Mouse (Mus musculus): ENCODE measurements around the gene Sppl2c.

The Sppl2c gene

DNA sequence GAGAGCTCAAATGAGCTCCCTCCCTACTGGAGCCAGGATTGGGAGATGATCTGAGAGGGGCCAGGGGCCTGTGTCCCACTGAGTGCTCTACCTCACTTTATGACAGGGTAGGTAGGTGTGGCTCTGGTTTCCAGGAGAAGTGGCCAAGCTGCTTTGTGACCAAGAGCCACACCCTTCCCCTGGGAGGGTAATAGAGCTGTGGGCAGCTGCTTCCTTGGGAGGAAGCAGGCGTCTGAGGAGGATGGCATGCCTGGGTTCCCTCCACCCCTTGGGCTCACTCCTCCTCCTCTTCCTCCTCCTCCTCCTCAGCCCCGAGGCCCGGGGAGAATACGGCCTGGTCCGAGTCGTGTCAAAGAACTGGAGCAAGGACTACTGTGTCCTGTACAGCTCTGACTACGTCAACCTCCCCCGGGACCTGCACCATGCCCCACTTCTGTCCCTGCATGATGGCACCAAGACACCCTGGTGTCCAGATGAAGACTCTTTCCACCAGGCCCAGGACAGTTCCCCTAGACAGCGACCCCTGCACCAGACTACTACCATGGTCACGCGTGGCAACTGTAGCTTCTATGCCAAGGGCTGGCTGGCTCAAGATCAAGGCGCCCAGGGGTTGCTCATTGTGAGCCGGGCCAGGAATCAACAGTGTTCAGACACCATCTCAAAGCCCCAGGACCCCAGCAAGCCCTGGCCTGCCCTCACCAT lies at the start of gene Sppl2c:
Gene Sppl2c (plus strand): TSS at position 193 of the 702 bp plus-strand sequence.
- no peak for DNase-seq (ENCODE audit: low spot score)

DNA sequence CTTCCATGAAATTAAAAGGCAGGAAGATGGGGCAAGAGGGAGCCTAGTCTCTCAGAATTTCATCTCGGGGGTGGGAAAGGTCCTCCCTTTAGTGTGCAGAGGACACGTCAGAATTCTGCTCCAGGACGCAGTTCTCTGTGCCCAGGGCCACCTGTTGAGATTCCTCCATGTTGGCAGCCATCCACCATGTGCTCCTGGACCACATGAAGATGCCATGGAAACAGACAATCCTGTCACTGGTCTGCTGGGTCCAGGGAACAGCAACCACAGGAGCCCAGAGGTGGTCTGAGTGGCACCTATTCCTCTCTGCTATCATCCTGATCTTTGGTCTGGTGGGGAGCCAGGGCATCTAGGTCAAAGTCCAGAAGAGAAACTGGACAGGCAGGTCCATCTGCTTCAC lies 47.2 kb upstream of the Sppl2c start:
- DNase-seq (ENCODE audit: low spot score): no peak

DNA sequence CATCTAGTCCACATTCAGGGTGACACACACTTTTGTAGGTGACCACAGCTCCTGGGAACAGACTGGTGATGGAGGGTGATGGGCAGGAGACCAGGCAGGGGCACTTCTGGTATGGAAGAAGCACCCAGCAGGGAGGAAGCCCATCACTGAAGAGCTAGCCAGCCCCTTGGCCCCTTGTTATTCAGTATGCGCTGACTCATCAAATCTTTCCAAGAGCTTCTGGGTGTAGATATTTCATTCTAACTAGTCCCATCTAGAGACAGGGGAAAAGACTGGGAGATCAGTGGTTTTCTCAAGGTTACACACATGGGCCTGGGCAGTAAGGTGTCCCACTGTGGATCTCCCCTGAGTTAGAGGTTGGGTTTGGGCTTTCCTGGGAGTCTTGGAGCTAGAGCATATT lies 41.2 kb upstream of the Sppl2c start:
- DNase-seq (ENCODE audit: low spot score): no peak

DNA sequence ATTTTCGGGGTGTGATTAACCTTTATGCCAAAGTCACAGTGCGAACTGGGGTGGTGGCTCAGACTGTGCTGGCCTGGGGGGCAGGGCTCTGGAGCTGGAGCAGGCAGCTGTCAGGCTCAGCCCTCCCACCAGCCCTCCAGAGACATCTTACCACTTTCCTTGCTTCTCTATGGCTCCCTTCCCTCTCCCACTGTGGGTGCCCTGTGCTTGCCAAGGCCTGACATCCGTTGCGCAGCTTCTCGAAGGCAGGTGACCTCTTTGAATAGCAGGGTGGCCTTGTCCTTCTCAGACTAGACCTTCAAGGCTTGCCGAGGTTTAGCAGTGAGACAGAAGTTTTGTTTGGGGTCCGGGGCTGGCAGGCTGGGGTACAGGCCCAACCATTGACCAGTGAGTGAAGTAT lies 37.3 kb upstream of the Sppl2c start:
- no peak for DNase-seq (ENCODE audit: low spot score)

DNA sequence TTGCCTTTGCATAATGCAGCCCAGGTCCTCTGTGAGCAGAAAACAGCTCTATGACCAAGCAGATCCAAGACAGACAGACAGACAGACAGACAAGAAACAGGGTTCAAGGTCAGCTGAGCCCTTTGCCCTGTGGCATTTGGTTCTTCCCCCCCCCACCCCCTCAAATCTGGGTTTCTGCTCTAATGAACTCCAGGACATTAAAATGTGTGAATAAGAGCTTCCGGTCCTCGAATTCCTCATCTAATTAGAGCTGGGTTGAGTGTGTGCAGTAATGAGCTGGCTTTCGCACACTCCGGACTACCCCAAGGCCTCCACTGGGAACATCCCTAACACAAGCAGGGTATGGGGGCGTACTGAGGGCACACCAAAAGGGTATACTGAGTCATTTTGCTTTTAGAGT lies 35.2 kb upstream of the Sppl2c start:
- DNase-seq (ENCODE audit: low spot score): no peak

DNA sequence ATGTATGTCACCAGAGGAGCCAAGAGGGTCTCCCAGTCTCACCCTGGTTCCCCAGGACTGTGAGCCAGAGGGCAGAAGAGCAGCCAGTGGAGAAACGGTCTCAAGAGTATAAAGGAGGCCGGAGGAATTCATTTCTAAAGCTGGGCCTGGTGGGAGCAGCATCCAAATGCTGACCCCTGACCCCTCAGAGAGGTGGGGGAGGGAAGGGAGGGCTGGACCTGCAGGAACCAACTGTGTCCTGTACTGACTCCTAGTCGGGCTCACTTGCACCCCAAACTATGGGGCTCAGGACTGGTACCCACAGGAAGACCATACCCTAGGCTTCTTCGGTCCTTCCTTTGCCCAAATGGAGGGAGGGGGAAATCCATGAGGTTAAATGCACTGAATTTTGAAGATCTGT lies 31.8 kb upstream of the Sppl2c start:
- DNase-seq (ENCODE audit: low spot score): no peak

DNA sequence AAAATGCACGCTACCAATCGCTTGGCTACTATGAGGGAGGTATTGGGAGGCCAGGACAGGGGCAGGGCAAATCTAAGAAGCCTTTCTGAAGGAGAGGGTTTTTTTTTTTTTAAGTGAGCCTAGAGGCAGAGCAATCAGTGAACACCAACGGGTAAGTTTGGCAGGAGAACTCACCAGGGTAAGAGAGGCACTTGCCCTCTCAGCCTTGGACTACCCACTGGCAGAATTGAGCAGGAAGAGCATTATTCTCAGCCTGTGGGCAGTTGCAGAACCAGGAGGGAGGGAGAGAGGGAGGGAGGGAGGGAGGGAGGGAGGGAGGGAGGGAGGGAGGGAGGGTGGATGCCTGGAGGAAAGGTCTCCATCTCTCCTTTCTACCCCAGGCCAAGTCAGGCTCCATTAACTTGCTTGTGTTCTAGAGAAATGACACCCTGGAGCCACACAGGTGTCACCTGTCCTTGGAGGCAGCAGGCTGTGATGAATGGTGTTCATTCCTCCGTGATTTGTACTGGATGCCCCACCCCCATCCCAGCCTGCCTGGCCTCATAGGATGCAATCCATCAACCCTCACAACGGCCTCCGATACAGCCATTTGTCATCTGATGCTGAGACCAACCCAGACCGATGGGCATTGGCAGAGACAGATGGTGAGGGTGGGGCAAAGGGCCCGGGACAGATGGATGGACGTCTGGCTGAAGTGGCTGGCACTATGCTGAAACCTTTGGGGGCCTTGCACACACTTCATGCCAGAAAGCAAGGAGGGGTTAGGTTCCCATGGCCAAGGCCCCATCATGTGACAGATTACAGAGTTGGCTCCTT lies 31.1 kb upstream of the Sppl2c start:
- no peak for DNase-seq (ENCODE audit: low spot score)

DNA sequence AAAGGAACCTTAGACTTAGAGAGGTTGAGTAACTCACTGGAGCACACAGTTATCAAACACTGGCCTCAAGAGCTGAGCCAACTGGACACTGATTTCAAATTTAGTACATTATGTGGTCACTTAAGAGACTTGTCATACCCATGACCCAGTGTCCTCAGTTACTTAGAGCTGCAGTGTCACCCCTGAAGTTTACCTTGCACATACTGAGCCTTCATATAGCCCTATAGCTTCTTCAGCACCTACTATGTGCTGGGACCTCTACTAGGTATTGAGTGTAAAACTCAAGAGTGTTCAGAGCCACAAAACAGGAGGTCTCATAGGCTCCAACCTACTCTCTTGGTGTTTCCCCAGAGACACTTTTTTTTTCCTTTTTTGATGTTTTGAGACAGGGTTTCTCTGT lies 30.2 kb upstream of the Sppl2c start:
- no peak for DNase-seq (ENCODE audit: low spot score)

DNA sequence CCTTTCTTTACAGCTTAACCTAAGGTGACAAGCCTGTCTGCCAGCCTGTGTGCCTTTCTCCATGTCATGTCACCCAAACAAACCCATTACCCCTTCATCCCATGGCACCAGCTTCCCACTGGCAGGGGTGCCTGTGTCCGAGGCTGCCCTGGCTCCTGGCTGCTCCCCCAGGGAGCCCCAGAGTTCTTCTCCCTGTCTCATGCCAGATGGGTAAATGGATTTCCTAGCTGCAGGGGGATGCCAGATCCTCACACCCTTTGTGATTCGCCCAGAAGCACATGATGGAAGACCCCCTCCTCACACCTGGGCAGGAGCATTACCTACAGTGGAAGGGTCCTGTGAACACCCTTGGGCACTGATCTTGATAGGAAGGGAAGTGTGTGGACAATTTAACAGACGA lies 29.7 kb upstream of the Sppl2c start:
- no peak for DNase-seq (ENCODE audit: low spot score)

DNA sequence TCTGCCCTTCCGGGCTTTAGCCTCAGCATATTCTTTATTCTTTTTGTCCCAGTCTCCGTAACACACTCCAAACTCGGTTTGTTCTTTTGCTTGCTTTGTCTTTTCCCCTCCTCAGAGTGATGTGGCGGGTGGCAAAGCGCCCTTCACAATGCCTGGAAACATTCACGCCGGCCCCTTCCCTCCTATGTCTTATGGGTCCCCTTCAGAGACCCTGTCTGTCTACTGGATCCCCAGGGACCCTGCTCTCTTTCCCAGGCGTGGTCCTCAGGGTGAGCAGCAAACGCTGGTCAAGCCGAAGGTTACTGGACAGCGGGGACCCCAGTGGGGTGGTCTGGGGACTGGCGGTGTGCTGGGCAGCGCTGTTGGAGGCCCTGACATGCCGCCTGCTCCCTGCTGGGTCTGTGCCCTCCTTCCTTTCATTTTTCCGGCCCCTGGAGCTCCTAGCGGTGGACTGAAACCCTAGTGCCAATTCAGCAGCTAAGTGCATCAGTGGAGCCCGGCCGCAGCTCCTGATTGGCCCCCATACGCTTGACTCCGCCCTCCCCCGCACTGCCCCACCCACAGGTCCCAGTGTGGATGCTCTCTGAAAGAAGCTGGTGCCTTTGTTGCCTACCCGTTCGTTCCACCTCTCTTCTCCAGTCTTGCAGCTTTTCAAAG lies 28.4 kb upstream of the Sppl2c start:
- peak; percentile 28 for DNase-seq (ENCODE audit: low spot score)

DNA sequence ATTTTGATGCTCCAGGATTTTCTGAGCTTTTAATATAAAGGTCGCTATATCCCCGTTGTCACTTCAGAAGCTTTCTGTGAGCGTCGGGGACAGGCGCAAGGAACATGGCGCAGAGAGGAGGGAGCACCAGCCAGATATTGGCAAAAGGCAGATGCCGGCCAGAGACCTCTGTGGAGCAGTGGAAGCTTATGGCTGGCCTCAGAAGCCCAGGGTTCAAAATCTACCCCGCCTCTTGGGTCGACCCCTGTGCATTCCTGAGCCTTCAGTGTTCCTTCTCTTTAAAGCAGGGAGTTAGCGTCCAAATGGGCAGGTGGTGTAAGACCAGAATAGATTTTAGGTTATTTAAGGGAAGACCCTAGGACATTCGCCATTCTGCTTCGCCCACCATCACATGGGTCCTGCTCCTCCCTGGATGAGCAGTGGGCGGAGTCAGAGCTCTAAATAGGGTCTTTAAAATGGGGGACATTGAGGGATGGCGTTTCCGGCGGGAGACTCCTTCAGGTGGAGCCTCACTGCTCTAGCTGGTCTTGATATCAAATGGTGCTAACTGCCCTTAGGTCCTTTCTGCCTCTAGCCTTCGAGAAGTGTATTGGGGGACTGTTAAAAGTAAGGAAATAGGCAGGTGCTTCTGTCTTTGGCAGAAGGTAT lies 27.7 kb upstream of the Sppl2c start:
- no peak for DNase-seq (ENCODE audit: low spot score)

DNA sequence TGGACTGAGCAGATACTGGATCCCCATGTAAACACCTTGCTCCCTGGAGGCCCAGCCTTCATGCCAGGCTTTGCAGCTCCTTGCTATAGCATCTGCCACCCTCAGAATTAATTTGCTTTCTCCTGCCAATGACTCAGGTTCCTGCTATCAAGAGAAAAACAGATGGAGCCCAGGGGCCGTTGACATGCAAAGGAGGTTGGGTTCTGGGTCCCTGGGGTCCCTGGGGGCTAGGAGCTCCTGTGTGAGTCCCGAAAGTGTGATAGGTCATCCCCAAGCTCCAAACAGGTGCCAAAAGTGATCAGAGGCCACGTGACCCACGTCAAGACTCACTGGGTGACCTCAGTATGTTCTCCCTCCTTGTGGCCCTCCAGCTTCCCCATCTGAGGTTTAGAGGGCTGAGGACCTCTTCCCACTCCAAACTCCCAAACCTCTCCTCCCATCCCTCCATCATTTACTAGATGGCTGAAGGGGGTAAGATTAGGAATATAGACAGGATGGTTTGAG lies 26.3 kb upstream of the Sppl2c start:
- DNase-seq (ENCODE audit: low spot score): no peak

DNA sequence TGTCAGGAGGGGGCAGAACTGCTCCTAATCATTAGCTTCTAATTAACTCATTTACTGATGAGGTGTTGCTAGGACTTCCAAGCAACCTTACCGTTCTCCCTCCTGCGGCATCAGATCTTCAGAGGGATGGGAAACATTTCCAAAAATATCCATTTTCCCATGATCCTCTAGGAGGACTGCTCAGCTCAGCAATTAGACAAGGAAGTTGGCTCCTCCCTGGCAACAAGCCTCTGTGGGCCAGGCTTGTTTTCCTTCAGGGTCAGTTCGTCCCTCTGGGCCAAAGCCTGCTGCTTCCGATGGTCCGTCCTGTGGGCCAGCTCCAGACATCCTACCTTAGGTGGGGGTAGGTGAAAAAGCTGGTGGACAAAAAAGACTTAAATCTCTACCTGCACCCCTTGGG lies 25.0 kb upstream of the Sppl2c start:
- no peak for DNase-seq (ENCODE audit: low spot score)

DNA sequence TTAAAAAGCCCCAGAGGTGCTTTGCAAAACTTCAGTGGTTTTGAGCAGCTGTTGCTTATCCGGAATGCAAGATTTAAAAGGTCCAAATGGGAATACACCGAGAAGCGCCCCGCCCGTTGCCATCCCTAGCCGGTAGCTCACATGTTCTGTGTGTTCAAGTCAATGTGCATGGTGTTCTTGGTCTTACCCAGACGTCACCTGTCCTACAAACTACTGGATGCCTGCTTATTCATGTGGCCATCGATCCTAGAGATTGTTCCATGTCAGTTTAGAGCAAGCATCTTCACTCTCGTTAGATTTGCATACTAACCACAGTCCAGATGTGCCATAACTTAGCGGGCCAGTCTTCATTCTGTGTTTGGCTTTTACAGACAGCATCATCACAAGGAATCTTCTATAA lies 21.9 kb upstream of the Sppl2c start:
- DNase-seq (ENCODE audit: low spot score): no peak

DNA sequence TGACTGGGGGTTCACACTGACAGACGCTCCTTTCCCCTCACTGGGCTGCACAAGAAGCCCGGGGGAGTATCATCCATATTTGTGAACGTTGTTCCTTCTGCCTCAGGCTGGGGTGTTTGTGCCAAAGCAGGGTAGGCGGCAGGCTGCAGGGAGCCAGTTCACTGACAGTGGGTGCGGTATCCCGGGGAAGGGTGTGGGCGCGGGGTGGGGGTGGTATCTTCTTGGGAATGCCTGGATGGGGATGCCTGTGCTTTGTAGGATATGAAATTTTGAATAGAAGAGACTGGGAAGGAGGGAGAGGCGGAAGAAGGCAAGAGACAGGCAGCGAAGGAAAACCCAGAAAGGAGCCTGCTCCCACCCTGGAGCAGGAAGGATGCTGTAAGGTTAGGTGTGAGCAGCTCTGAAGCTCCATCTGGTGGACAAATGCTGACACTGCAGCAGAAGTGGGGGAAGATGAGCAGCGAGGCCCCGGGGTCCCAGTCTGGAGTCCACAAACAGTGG lies 14.8 kb upstream of the Sppl2c start:
- no peak for DNase-seq (ENCODE audit: low spot score)

DNA sequence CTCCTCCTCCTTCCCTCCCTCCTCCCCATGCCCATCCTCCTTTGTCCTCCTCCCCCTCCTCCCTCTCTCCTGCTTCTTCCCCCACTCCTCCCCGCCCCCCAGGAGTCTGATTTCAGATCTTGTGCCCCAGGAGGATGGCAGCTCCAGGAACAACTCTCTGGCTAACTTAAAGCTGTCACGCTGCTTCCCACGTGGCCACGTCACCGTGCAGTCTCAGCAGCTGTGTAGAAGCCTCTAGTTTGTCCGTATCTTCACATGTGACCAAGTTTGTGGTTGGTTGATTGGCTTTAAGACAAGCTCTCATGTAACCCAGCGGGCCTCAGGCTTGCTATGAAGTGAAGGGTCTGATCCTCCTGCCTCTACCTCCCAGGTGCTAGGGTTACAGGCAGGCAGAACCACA lies 7.2 kb upstream of the Sppl2c start:
- DNase-seq (ENCODE audit: low spot score): no peak

DNA sequence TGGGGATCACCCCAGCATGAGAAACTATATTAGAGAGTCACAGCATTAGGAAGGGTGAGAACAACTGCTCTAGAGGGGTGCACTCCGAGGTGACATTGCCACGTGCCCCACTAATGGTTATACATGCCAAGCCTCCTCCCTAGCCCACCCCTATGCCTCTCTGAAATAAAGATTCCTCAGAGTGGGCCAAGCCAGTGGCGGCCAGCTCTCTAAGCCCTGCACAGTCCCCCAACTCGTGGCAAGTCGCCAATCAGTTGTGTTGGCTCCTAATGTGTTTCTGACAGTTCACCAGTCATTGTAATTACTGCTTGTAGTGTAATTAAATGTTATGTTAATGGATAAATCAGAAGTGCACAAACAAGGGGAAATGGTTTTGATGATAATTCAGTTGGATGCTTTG lies 6.3 kb upstream of the Sppl2c start:
- DNase-seq (ENCODE audit: low spot score): no peak

DNA sequence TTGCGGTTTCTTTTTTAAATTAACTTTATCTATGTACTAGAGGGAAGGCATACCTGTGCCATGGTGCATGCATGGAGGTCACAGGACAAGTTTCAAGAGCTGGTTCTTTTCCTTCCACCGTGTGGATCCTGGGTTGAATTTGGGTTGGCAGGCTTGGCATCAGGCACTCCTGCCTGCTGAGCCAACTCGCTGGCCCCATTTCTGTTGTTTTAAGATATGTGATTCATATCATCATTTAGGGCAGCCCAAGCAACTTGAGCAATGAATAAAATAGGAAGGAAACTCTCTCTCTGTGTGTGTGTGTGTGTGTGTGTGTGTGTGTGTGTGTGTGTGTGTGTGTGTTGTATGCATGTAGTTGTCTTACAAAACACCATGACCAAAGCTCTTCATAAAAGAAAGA lies 4.0 kb upstream of the Sppl2c start:
- no peak for DNase-seq (ENCODE audit: low spot score)

DNA sequence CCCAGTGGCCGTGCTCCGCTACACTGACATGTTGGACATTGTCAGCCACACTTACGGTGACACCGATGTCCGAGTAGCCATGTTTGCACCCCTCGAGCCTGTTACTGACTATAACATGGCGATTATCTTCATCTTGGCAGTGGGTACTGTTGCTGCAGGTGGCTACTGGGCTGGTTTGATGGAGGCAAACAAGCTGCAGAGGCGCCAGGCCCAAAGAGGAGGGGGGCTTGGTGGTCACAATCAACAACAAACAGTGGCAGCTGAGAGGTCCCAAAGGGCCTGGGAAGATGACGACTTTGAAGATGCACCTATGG lies 667 bp downstream of the Sppl2c start:
- DNase-seq (ENCODE audit: low spot score): no peak

DNA sequence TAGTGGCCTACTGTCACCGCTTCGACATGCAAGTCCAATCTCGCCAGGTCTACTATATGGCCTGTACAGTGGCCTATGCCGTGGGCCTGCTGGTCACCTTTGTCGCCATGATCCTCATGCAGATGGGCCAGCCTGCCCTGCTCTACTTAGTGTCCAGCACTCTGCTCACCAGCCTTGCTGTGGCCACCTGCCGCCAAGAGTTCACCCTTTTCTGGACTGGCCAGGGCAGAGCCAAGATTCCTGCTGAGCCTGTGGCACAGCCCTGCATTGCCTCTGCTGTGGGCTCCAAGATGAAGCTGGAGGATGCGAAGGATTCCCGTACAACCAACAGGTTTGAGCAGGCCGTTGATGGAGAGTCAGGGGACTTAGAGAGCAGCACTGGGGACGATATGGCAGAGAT lies 1.6 kb downstream of the Sppl2c start:
- no peak for DNase-seq (ENCODE audit: low spot score)

DNA sequence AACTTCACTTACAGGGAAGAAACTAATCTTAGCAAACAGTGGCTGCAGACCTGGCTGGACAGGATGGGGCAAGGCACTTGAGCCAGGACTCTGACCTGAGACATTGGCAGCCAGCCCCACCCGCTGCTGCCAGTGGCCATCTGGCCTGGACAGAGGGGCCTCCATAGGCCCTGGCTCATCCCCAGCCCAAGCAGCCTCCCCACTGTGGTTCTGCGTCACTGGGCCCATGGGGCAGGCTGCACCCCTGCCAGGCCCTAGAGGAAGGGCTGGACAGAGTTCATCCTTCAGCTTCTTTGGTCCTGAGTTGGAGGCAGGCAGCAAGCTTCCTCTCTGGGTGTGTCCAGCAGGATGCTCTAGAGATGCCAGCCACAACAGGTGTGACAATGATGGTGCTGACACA lies 3.9 kb downstream of the Sppl2c start:
- DNase-seq (ENCODE audit: low spot score): no peak

DNA sequence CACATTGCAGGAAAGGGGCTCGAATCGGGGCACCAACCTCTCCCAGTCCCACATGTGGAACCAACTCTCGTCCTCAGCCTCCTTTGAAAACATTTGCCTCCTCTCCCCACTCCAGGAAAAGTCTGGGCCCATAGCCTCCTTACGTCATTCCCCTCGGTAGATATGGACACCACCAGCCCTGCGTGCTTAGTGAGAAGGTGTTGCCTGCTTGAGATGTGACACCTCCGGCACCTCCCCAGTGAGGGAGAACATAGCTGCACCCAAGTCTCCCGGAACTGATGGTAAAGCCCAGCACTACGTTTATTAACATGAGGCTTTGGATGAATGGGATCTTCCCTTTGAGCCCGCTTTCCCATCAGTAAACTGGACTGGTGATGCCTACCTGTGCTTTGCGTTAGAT lies 9.3 kb downstream of the Sppl2c start:
- no peak for DNase-seq (ENCODE audit: low spot score)

DNA sequence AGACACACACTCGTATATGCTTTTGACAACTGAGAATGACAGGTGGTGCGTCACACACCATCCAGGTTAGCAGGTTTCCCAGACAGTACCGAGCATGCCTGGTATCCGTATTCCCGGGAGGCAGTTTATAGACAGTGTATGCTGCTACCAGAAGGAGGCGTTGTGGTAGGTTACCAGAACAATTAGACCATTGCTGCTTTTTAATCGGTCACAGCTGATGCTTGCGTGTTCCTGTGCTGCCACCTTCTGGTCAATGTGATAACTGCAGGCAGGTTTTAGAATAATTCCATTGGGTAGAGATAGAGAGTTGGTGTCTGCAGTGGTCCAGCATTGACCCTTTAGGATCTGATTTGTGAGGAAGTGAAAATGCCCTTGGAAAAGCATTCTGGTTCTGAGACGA lies 9.7 kb downstream of the Sppl2c start:
- DNase-seq (ENCODE audit: low spot score): no peak
